ENCODE assay signal across 19 mouse cellular contexts in the genomic region with DNA sequence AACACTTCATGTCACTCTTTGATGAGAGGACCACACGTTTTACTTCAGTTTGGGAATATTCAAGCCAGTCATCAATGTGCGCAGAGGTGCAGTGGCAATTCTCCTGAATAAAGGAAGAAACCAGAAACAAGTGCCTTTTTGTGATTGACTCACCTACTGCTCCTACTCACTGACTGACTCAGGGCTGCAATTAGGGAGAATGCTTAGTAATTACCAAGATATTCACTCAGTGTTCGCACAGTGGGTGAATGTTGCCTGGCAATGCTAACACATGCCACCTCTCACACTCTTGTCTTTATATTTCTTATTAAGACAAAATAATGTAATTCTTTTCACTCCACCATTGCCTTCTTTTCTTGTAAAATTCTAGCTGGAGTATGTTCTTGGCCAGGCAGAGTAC.
A peak's percentile ranks its signal among the peaks of the same experiment; 100 is the strongest.
DNase-seq lines count a peak whose midpoint lies in the region; ATAC-seq lines count a peak whose summit lies in the region.
"Had no signal": no experiment of that assay in that cellular context is flagged by ENCODE, and none has a peak within 500 bp of the region (broad histone marks: within the 10 kb centered on the region; RNA-seq: fewer than 3 reads in every experiment).

No protein-coding gene starts in this region.

- no peak for DNase-seq in frontal cortex, postnatal 25 days (ENCODE audit: low spot score in 2 of 2)
- peak; percentile 9 to 23 for DNase-seq in left cerebral cortex, postnatal 14 days (ENCODE audit: low spot score in 2 of 2)
- no peak for DNase-seq in left cerebral cortex, postnatal 10 days (ENCODE audit: extremely low spot score in 1 of 2, low spot score in 2 of 2)
- peak; percentile 75 for DNase-seq in brain, adult 2 months (ENCODE audit: low read depth, low spot score)
- peak; percentile 43 for DNase-seq in telencephalon, adult 2 months (ENCODE audit: low read depth, low spot score)
- DNase-seq: adrenal gland, adult 2 months; adrenal gland, postnatal 36 days; B cell, adult 2 months; cerebellum, adult 8-10 months; cerebellum, postnatal 25 days; gastrocnemius, postnatal 14 days; heart, postnatal 14 days; kidney, adult 11 months; kidney, postnatal 14 days; lung, postnatal 36 days; thymus, postnatal 4 days had no signal

- intact Hi-C loops in left cerebral cortex, postnatal 14 days (cut with DNase I) = no loop called here
- intact Hi-C loops in left cerebral cortex, postnatal 10 days (cut with DNase I) = no loop called here

- peak; percentile 23; the same call in 1 of the 2 replicates for ATAC-seq in frontal cortex, adult (ENCODE audit: low TSS enrichment)
- ATAC-seq: activated CD4-positive, CD25-positive, alpha-beta regulatory T cell, adult 4 months; inflammation-experienced regulatory T-cells, adult 6 months had no signal

Comparison
In these comparisons a context has a peak if more than half of its experiments do, and no peak if none do; other contexts are left out.
1. DNase-seq: peak in left cerebral cortex, postnatal 14 days (2 of 2), brain, adult 2 months (single experiment) and telencephalon, adult 2 months (single experiment); none in frontal cortex, postnatal 25 days (0 of 2) and left cerebral cortex, postnatal 10 days (0 of 2).